Mouse (Mus musculus): ENCODE results near the gene Gprc5c. TPM values are rescaled to one million over a fixed set of nuclear protein-coding genes. Genes with fewer than 3 reads are reported as not detected.

The Gprc5c gene
- total RNA-seq, 2 experiments from 2014 or later = 6.4 to 9.7 TPM

GRCm38 (mm10) chr11:114865999-114866398 is 15.0 kb downstream of the Gprc5c start:
- DNase-seq (ENCODE audit: low spot score) = no peak
- intact Hi-C loops (cut with DNase I) = no loop called here

- intact Hi-C loops (cut with DNase I) = no loop called here
- DNase-seq (ENCODE audit: low spot score) = peak; percentile 64
Measured at GRCm38 (mm10) chr11:114866486-114867360, 15.8 kb downstream of the Gprc5c start.

GRCm38 (mm10) chr11:114867361-114868235 is 16.6 kb downstream of the Gprc5c start:
- no peak for DNase-seq (ENCODE audit: low spot score)
- intact Hi-C loops (cut with DNase I) = no loop called here

- no peak for DNase-seq (ENCODE audit: low spot score)
Measured at GRCm38 (mm10) chr11:114868280-114868679, 17.3 kb downstream of the Gprc5c start.

GRCm38 (mm10) chr11:114869787-114870186 is 18.8 kb downstream of the Gprc5c start:
- DNase-seq (ENCODE audit: low spot score) = no peak
- intact Hi-C loops (cut with DNase I) = no loop called here

More at GRCm38 (mm10) chr11:114868280-114868679, 17.3 kb downstream of the Gprc5c start:
- intact Hi-C loops (cut with DNase I) = no loop called here

GRCm38 (mm10) chr11:114871540-114871939 is 20.6 kb downstream of the Gprc5c start:
- intact Hi-C loops (cut with DNase I) = no loop called here
- DNase-seq (ENCODE audit: low spot score) = no peak

GRCm38 (mm10) chr11:114873022-114873817 is 22.3 kb downstream of the Gprc5c start:
- intact Hi-C loops (cut with DNase I) = no loop called here
- no peak for DNase-seq (ENCODE audit: low spot score)

GRCm38 (mm10) chr11:114874226-114875145 is 23.5 kb downstream of the Gprc5c start:
- no peak for DNase-seq (ENCODE audit: low spot score)
- intact Hi-C loops (cut with DNase I) = no loop called here

- intact Hi-C loops (cut with DNase I) = no loop called here
- DNase-seq (ENCODE audit: low spot score) = no peak
Measured at GRCm38 (mm10) chr11:114875301-114875801, 24.4 kb downstream of the Gprc5c start.

- intact Hi-C loops (cut with DNase I) = no loop called here
Measured at GRCm38 (mm10) chr11:114876176-114876575, 25.2 kb downstream of the Gprc5c start.

GRCm38 (mm10) chr11:114876621-114877020 is 25.7 kb downstream of the Gprc5c start:
- no peak for DNase-seq (ENCODE audit: low spot score)
- intact Hi-C loops (cut with DNase I) = loop anchor here (1.0 kb wide), 1 partner anchor 64 kb away; no protein-coding TSS in a partner anchor

More at GRCm38 (mm10) chr11:114876176-114876575, 25.2 kb downstream of the Gprc5c start:
- no peak for DNase-seq (ENCODE audit: low spot score)

GRCm38 (mm10) chr11:114877145-114877544 is 26.2 kb downstream of the Gprc5c start:
- intact Hi-C loops (cut with DNase I) = loop anchor here (1.0 kb wide), 1 partner anchor 65 kb away; no protein-coding TSS in a partner anchor
- DNase-seq (ENCODE audit: low spot score) = no peak

- DNase-seq (ENCODE audit: low spot score) = no peak
- intact Hi-C loops (cut with DNase I) = no loop called here
Measured at GRCm38 (mm10) chr11:114879666-114880065, 28.7 kb downstream of the Gprc5c start.

- no peak for DNase-seq (ENCODE audit: low spot score)
- intact Hi-C loops (cut with DNase I) = no loop called here
Measured at GRCm38 (mm10) chr11:114880185-114880584, 29.2 kb downstream of the Gprc5c start.

- intact Hi-C loops (cut with DNase I) = no loop called here
- no peak for DNase-seq (ENCODE audit: low spot score)
Measured at GRCm38 (mm10) chr11:114880589-114880988, 29.6 kb downstream of the Gprc5c start.

GRCm38 (mm10) chr11:114883251-114883789 is 32.4 kb downstream of the Gprc5c start:
- DNase-seq (ENCODE audit: low spot score) = no peak
- intact Hi-C loops (cut with DNase I) = no loop called here

- intact Hi-C loops (cut with DNase I) = loop anchor here (2.0 kb wide), 1 partner anchor 24 kb away; no protein-coding TSS in a partner anchor
- no peak for DNase-seq (ENCODE audit: low spot score)
Measured at GRCm38 (mm10) chr11:114884380-114885100, 33.6 kb downstream of the Gprc5c start.
